Mouse (Mus musculus): ENCODE measurements around the gene Sumo2.

DNA sequence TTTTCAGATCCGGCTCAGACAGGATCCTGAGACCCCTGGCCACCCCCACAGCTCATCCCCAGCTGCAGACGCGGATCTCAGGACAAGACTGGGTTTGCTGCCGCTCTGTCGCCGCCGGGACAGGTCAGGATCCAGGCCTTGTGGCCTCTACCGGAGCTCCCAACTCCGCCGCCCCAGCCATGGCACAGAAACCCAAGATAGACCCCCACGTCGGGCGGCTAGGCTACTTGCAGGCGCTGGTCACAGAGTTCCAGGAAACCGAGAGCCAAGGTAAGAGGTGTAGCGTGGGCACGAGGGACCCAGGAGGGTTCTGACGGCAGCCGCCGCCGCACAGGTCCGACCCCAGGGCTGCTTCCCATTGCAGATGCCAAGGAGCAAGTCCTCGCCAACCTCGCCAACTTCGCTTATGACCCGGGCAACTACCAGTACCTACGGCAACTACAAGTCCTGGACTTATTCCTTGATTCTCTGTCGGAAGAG, 60.3 kb downstream of the Sumo2 start:
- no peak for TF ChIP-seq CTCF (IDR thresholded peaks at IDR 0.05; ENCODE audit: low read depth)
- no peak for TF ChIP-seq EP300 (optimal IDR thresholded peaks at IDR 0.05)
